Mouse (Mus musculus) olfactory bulb, adult 2 months (tissue): ENCODE data around the gene Eno2. TPM values are rescaled to one million over a fixed set of nuclear protein-coding genes. Genes with fewer than 3 reads are reported as not detected.
A peak's percentile ranks its signal among the peaks of the same experiment; 100 is the strongest.

Experiments used
- H3K27ac ChIP-seq: fragments of 200-500 bp; 2 replicates; pipeline ENCODE4 v1.5.1; 2012; ENCODE audit warnings: low read depth, low read length; ENCODE audit not compliant: insufficient read depth
- H3K4me1 ChIP-seq: fragments of 200-500 bp; 2 replicates; pipeline ENCODE4 v1.6.1; 2012; ENCODE audit warnings: low read length; ENCODE audit not compliant: control insufficient read depth, insufficient read depth
- H3K4me3 ChIP-seq: fragments of 200-500 bp; 2 replicates; pipeline ENCODE4 v1.5.1; 2012; ENCODE audit warnings: mild to moderate bottlenecking, low read depth, low read length, moderate library complexity; ENCODE audit not compliant: insufficient read depth
- CTCF ChIP-seq: fragments of 200-500 bp; IDR thresholded peaks from 2 replicates; pipeline ENCODE4 v1.5.1; 2012; ENCODE audit warnings: low read depth, mild to moderate bottlenecking, low read length, moderate library complexity; ENCODE audit not compliant: insufficient read depth
- POLR2A ChIP-seq: fragments of 200-500 bp; IDR thresholded peaks from 2 replicates; pipeline ENCODE4 v1.6.1; 2012; ENCODE audit warnings: mild to moderate bottlenecking, low read depth, low read length, moderate library complexity; ENCODE audit not compliant: insufficient read depth
- WGBS: fragments of 180-500 bp; shearing (Covaris S2); methylation state at CpG from one replicate; pipeline ENCODE4 v1.1.7; 2018; 5-methylcytosine and 5-hydroxymethylcytosine counted together
- polyA plus RNA-seq: library from polyadenylated mRNA; stranded (reverse); fragments of >200 nt; gene quantifications from 2 replicates; pipeline ENCODE4 v1.2.4, GENCODE M21; 2012; ENCODE audit warnings: low replicate concordance; ENCODE audit not compliant: missing spikeins, insufficient read depth, insufficient read length

The Eno2 gene
- polyA plus RNA-seq, 1 experiment = 939 TPM

- TF ChIP-seq CTCF (no peak), POLR2A (peak; percentile 18; the same call in 1 of the 2 replicates)
- H3K27ac ChIP-seq = no peak within 1 kb of the TSS
- WGBS = under 1% methylated on average over 76 of the region's 76 CpGs
- H3K4me3 ChIP-seq = peak within 1 kb of the TSS; percentile 91
- H3K4me1 ChIP-seq = peaks cover 14% of the 10 kb centered on the region
Measured at GRCm38 (mm10) chr6:124711824-124712782, 57.4 kb downstream of the Eno2 start, which contains the start of the genes Emg1 and Phb2. Emg1 (minus strand) TSS chr6:124712178. Phb2 (plus strand) TSS chr6:124712336.

Other genes with a start within 250 kb of the Eno2 start
- gene C1s1, start 227.3 kb downstream of the Eno2 start, polyA plus RNA-seq = not detected in 2 replicates
- gene C1rb, start 199.4 kb downstream of the Eno2 start, polyA plus RNA-seq = not detected in 2 replicates
- gene C1s2, start 133.6 kb downstream of the Eno2 start, polyA plus RNA-seq = not detected in 2 replicates
- not detected in 2 replicates for gene Lpcat3, start 106.6 kb downstream of the Eno2 start, polyA plus RNA-seq
- gene Emg1, start 57.5 kb downstream of the Eno2 start, polyA plus RNA-seq = not detected in 2 replicates
- not detected in 2 replicates for gene Phb2, start 57.3 kb downstream of the Eno2 start, polyA plus RNA-seq
- not detected in 2 replicates for gene Ptpn6, start 31.0 kb downstream of the Eno2 start, polyA plus RNA-seq
- gene Grcc10, start 28.3 kb downstream of the Eno2 start, polyA plus RNA-seq = 1,072 TPM in 1 of 2 replicates, not detected in the other
- gene Gm45234, start 13.7 kb downstream of the Eno2 start, polyA plus RNA-seq = not detected in 2 replicates
- not detected in 2 replicates for gene Atn1, start 13.1 kb downstream of the Eno2 start, polyA plus RNA-seq
- not detected in 2 replicates for gene Lrrc23, start 10.1 kb upstream of the Eno2 start, polyA plus RNA-seq
- not detected in 2 replicates for gene Spsb2, start 39.0 kb upstream of the Eno2 start, polyA plus RNA-seq
- gene Tpi1, start 44.6 kb upstream of the Eno2 start, polyA plus RNA-seq = 644 TPM in 1 of 2 replicates, not detected in the other
- 225 TPM in 1 of 2 replicates, not detected in the other for gene Usp5, start 59.8 kb upstream of the Eno2 start, polyA plus RNA-seq
- gene Cdca3, start 59.9 kb upstream of the Eno2 start, polyA plus RNA-seq = not detected in 2 replicates
- not detected in 2 replicates for gene Gnb3, start 70.6 kb upstream of the Eno2 start, polyA plus RNA-seq
- gene P3h3, start 88.1 kb upstream of the Eno2 start, polyA plus RNA-seq = not detected in 2 replicates
- not detected in 2 replicates for gene Gpr162, start 94.3 kb upstream of the Eno2 start, polyA plus RNA-seq
- gene Cd4, start 118.5 kb upstream of the Eno2 start, polyA plus RNA-seq = 395 and 682 TPM in 2 replicates
- not detected in 2 replicates for gene Lag3, start 142.0 kb upstream of the Eno2 start, polyA plus RNA-seq
- gene Ptms, start 150.4 kb upstream of the Eno2 start, polyA plus RNA-seq = not detected in 2 replicates
- not detected in 2 replicates for gene Mlf2, start 161.7 kb upstream of the Eno2 start, polyA plus RNA-seq
- 255 TPM in 1 of 2 replicates, not detected in the other for gene Cops7a, start 195.9 kb upstream of the Eno2 start, polyA plus RNA-seq
- not detected in 2 replicates for gene Pianp, start 227.0 kb upstream of the Eno2 start, polyA plus RNA-seq
- 212 TPM in 1 of 2 replicates, not detected in the other for gene Zfp384, start 239.5 kb upstream of the Eno2 start, polyA plus RNA-seq